Mouse (Mus musculus) cerebellum, postnatal 36 days (tissue): Measurements from ENCODE around the gene Gata3.

Experiments used
- DNase-seq, 2 experiments: peaks; one replicate each; pipeline ENCODE4 v3.0.0; 2021 to 2022; ENCODE audit warnings: mixed read lengths in 2 of 2

The Gata3 gene

GRCm38 (mm10) chr2:9871141-9871716 lies 18.6 kb downstream of the Gata3 start:
- no peak for DNase-seq

- no peak for DNase-seq
Measured at GRCm38 (mm10) chr2:9867092-9867825, 22.6 kb downstream of the Gata3 start.

DNA sequence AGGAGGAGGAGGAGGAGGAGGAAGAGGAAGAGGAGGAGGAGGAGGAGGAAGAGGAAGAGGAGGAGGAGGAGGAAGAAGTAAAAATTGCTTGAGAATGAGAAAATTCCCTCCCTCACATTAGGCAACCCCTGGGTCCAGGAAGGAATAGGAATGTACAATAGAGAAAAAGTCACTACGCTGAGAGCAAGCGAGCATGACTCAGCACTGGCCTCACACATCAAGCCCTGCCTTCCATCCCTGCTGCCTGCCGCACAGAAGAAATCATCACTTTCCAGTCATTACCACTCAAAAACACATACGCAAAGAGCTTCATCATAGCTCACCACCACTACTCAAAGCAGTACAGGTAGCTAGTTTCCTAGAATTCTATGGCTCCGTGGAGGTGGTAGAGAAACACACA lies 29.1 kb downstream of the Gata3 start:
- DNase-seq, result no peak

DNA sequence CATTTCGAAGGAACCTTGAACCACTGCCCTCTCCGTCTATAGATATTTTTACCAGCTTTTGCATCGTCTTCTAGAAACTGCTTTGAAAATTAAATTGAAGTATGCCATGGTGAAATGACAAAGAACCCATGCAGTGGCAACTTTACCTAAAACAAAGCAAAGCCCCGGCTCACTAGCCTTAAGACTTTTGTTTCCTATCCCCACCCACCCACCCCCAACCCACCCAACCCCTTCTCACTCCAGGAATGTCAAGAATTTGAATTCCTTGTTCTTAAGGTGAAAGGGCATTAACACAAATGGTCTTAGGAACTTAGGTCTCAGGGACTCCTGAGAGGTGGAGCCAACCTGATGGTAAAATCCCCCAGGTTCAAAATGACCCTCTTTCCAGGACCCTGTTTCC lies 34.0 kb downstream of the Gata3 start:
- DNase-seq, result no peak

DNA sequence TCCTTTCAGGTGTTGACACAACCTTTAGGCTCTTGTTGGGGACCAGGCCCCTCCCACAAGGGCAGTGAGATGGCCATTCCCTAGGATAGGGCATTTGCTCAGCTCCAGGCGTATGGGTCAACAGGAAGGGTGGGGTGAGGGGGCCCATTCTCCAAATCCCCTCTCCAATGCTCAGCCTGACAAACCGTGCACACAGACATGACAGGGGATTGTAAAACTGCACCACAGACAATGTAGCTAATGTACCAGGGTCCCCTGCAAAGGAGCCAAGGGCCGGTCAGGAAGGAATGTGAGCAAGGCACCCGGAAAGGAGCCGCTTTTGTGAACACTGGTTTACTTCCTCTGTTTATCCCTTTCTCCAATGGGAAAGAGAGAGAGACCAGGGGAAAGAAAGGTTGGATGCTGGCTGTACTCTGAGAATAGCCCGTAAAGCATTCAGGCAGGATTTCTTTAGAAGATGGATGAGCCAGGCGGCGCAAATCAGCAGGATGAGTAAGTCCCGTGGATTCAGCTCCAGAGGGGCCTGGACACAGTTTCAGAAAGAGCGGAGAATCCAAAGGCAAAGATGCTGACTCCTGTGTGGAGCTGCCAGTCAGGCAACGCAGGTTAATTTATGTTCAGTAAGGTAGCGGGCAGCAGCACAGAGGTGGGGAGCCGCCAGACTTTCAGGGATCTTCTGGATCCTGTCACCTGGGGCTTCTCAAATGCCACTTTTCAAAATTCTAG lies 36.8 kb downstream of the Gata3 start:
- no peak for DNase-seq

DNA sequence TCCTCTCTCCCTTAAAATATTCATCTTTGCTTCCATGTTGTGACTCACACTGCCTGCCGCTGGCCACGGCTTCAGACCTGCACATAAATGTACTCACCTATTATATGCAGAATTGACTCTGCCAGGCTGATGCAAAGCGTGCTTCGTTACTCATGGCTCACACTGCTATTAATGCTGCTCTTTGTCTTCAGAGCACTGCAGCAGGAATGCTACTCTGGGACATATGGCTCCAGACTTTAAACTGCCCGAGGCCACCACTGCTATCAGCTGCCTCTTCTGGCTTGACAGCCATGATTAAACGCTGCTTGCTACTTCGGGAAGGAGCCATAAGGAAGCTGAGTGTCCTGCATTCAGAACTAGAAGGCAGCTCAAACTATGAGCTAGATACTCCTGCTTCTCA lies 54.6 kb downstream of the Gata3 start:
- no peak for DNase-seq

- no peak for DNase-seq
Measured at GRCm38 (mm10) chr2:9833712-9834111, 56.1 kb downstream of the Gata3 start.

GRCm38 (mm10) chr2:9827624-9828023 lies 62.2 kb downstream of the Gata3 start:
- DNase-seq, result no peak

DNA sequence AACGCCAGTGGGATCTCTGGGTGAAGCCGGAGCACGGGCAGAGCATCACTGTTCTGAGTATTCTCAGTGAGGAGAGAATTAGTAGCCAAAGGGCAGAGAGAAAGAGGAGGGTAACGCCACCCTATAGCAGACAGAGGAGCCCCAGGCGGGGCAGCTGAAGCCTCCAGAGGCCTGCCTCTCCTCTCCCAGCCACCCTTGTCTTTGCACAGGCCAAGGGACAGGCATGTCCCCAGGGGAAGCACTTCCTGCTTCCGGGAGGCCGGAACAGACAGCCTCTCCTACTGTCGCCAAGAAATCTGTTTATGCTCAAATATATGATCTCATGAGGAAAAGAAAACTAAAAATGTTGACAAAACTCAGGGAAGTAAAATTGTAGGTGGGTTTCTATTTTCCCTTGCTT lies 69.2 kb downstream of the Gata3 start:
- no peak for DNase-seq

DNA sequence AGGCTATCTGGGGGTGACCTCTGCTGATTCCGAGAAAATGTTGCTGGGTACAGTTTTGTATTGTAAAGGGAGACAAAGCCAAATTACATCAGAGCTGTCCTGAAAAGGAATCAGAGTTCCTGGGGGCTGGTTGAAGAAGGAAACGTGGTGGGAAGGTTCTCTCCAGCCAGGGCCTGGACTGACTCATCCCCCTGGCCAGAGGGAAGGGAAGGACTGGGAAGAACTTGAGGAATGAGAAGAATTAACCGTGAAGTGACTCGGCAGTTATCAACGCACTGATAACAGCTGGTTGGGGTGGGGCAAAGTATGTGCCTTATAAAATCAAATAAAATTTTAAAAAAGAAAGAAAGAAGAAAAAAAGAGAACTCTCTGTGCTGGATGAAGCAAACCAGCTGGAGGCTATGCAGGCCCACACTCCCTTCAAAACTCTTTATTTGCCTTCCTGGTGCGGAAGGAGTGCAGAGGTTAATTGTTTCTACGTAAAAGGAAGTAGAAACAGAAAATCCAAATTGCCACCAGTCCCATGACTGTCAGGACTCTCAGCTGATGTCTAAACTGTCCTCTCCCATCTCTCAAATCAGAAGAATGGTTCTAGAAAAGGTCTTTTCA lies 71.6 kb downstream of the Gata3 start:
- DNase-seq, result no peak
